Mouse (Mus musculus) kidney, postnatal 36 days (tissue): ENCODE measurements around the gene Smagp.

Experiments
- DNase-seq, 2 experiments: peaks; one replicate each; pipeline ENCODE4 v3.0.0; 2021 to 2022; ENCODE audit warnings: mixed read lengths in 2 of 2

Gene Smagp

DNA sequence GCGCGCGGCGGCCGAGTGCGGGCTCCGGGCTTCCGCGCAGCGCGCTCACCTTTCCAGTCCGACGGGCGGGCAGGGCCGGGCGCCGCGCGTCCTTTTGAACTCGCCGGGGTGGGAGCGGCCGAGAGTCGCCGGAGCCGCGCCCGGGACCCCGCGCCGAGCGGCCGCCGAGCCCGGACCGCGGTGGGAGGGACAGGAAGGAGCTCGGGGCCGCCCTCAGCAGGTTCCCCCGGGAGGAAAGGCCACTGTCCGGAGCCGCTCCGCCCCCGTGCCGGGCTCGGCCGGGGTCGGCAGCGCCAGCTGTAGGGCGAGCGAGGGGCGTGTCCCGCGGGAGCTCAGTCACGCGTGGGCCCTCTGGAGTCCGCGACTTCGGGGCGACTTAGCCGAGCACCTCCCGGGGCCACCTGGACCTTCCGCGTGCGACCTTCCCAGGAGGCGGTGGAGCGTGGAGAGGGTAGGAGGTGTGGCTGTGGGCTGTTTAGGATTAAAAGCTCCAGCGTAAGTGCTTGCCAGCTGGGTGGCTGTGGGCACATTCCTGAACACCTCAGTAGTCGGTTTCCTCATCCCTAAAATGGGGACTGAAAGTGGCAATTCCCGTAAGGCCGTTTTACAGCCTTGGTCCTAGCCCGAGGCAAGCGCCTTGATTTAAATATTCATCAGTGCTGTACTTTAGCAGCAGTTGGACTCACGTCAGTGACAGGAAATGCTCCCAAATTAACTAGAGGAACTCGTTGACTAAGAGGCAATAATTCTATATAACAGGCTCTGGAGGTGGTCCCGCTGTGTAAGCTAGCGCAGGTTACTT, at the start of gene Smagp:
Gene Smagp (minus strand): TSS at position 241 of the 802 bp plus-strand sequence.
- peak; percentile 86 for DNase-seq

DNA sequence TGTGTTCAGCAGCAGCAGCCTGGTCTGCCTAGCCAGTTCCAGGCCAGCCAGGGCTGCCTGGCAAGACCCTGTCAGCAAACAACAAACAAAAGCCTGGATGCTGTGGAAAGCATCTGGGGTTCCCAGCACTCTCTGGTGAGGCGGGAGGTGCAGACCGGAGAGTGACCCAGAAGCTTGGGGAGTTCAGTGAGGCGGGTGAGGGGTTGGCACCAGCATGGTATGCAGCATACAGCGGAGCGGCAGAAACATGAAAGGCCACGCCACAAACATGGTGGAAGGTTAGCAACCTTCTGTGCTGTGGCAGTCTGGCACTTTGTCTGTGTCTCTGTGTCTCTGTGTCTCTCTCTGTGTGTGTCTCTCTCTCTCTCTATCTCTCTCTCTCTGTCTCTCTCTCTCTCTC, 49.7 kb upstream of the Smagp start:
- no peak for DNase-seq

DNA sequence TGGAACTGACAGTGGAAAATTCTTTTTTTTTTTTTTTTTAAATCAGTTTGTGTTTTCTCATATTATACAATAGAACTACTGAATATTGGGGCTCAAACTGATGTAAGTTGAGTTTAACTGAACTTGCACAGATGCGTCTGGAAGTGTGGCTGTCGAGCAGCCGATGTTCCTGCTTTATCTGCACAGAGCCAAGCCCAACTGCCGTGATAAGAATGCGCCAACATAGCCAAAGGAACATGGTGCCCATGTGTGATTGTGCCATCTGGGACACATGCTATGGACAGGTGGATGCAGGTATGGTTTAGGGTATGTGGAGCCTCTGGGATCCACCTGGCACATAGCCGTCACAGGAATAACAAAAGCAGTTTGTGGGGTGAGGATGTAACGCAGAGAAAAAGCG, 49.1 kb upstream of the Smagp start:
- DNase-seq = no peak

DNA sequence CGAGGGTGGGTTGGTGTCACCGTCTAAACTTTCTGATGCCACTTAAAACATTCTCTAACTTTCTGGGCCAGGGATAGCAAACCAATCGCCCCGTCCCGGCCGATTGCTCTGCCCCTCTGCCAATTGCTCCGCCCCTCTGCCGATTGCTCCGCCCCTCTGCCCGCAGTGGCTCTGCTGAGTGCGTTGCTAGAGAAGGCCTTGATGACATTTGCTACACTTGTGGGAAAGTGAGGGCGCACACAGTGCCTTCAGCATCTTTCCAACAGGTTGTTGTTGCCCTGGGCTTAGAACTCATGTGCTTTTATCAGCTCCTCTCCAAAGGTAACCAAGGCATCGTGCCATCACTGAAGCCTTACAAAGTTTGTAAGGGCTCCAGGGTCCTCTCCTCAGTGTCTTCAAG, 48.5 kb upstream of the Smagp start:
- no peak for DNase-seq

DNA sequence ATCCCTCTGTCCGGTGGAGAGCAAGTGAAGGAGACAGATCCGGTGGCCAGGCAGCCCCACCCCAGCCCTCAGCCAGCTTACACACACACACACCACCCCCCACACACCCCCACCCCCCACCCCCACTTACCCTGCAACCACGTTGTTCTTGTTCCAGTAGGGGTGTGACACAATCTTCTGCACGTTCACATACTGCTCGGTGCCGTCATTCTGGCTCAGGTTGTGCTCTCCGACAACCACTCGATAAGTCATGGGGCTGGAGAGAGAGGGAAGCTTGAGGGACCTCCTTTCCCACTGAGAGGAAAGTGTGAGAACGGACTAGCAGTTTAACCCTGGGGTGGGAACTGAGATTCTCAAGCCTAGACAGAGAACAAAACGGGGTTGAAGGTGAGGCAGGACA, 47.7 kb upstream of the Smagp start:
- DNase-seq = no peak

DNA sequence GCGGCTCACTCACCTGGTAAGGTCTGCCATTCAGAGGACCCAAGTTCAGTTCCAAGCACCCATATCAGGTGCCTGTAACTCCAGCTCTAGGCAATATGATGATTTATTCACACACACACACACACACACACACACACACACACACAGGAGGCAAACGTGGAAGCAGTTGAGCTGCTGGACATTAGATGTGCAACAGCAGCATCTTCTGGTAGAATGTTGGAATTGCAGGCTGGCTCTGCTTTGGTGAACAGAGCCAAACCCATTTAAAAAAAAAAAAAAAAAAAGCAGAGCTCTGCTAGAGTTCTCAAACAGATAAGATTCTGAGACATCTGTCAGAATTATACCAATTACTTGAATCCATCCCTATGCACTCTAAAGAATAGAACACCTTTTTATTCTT, 46.3 kb upstream of the Smagp start:
- peak; percentile 87 to 92 for DNase-seq

DNA sequence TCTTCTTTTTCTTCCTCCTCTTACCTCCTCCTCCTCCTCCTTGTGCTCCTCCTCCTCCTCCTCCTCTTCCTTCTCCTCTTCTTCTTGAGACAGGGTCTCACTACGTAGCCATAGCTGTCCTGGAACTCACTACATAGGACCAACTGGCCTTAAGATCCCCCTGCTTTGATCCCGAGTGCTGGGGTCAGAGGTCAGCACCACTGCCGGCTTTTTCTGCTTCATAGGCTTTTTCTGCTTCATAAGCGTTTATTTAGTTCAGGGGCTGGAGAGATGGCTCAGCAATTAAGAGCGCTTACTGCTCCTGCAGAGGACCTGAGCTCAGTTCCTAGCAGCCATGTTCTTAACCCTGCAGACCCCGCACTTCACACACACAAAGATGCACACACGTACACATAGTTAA, 45.0 kb upstream of the Smagp start:
- peak; percentile 66 to 78 for DNase-seq

DNA sequence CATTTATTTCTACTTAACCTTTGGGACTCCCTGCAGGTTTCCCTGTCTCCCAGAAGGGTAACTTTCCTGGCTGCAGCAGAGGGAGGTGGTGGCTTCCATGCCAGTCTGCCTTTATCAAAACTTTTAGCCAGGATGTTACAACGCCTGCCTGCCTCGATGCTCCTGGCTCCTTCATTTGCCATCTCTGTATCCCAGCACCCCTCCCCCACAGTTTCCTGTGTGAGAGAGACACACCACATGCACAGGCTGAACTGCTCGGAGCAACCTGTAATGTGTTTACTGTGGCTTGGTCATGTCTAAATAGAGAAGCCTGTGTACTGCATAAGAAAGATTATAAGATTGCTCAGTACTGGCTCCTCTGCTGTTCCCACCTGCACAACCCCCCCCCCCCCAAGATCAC, 43.6 kb upstream of the Smagp start:
- DNase-seq = peak in 1 of 2 experiments; percentile 54

DNA sequence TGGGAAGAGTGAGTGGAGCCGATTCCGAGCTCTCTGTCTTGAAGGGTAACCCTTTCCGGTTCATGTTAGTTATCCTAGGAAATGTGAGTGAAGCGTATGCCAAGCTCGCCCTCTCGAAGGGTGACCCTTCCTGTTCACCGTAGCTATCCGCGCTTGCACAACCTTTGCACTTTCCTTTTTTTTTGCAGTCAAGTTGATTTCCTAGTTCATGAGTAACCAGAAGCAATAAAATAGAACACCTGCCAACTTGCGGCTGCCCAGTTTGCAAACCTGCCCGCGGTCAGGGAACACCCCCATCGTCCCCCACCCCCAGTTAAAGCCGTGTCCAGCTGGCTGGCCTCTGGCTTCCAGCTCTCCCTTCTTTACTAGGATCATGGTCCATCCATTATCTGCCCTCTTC, 42.3 kb upstream of the Smagp start:
- DNase-seq = peak; percentile 83 to 91

DNA sequence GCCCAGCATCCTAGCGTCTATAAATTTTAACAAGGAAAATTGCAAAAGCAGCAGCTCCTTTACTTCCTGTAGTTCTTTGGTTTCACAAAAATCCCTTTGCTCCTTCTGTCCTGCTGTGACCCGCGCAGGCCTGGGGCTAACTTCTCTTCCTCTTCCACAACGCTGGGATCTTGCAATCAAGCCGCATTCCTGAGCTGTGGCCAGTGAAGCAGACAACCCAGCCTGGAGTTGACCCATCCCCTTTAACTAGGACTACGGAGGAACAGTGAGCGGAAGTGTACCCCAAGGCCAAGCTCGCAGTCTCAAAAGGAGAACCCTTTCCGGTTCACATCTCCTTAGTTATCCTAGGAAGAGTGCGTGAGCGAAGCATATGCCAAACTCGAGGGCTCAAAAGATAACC, 41.8 kb upstream of the Smagp start:
- DNase-seq = peak; percentile 79 to 87

DNA sequence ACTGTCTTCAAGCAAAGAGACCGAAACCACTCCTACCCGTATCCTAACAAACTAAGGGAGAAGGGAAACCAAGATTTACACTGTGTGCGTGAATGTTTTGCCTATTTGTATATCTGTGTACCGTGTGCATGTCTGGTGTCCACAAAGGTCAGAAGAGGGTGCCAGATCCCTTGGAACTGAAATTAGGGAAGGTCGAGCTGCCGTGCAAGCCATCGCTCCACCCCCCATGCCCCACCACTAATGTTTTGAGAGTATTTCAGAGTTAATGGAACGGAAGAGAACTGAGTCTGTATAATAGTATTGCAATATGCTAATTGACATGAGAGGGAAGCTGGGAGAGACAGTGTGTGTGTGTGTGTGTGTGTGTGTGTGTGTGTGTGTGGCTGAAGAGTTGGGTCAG, 40.9 kb upstream of the Smagp start:
- no peak for DNase-seq

DNA sequence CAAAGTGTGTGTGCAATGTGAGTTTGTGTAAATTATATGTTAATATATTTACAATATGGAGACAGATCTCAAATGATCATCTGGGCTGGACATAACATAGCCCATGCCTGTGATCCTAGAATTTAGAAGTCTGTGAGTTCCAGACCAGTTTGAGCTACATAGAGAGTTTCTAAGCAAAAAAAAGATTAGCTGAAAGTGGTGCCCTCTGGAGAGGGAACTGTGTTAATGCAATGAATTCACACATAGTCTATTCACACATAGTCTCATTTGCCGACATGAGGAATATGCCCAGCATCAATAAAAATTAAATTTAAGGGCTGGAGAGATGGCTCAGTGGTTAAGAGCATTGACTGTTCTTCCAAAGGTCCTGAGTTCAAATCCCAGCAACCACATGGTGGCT, 39.8 kb upstream of the Smagp start:
- no peak for DNase-seq

DNA sequence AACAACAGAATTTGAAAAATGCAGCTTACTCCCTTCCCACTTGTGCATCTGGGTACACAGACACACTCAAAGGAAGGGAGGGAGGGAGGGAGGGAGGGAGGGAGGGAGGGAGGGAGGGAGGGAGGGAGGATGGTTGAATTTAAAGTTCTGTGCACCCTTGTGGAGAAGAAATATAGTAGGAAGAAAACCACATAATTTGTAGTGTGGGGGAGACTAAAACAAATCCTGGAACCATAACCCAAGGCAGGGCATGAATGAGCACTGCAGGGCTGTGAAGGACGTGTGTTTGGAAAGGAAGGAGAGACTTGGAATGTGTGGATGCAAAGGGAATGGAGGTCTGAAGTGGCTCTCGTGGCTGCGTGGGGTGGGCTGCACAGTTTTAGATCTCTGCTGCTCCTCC, 38.7 kb upstream of the Smagp start:
- DNase-seq = no peak

DNA sequence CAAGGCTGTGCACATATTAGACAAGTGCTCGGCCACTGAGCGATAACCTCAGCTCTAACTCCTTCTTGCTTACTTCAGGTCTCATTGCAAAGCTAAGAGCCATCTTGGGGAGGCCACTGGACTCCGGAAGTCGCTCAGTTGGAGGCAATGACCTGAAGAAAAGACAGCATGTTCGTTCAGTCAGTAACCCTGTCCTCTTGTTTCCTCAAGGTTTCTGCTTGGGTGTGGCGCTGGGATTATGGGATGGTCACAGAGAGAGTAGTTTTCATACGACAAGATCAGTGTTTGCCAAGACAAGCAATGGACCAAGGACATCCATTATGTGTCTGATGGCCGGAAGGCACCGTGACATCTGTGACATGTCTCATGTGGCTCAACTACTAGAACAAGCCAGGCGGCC, 37.8 kb upstream of the Smagp start:
- DNase-seq = no peak

DNA sequence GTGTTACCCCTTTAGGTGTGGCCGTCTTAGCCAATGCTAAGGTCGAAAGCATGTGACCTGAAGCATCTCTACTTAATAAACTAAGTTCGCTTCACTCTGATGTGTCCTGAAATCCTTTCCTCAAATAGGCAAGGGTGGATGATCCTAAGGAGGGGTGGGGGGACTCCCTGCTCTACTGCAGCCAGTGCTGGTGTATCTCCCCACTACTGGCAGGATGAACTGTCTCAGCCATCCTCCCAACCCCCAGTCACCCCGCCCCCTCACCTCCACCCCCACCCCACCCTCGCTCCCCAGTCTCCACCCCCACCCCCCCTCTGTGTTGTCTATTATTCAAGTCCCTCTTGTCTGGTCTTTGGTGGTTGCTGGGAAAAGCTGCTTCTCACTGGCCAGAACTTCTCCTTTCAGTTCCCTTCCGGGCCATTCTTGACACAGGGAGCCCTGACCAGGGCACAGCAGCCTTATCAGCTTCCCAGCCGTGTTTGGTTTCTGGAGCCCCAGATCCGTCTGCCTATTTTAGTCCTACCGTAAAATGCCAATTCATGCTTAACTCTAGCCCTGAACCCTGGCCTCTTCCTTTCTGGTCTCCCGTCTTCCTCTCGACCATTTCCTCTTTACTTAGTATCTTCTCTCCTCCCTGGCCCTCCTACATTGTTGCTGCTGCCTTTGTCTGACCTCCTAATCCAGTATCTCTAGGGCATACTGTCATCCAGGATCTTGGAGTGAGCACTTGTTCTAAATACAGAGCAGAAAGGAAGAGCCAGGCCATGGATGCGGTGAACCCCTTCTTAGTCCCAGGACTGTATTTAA, 37.0 kb upstream of the Smagp start:
- no peak for DNase-seq

DNA sequence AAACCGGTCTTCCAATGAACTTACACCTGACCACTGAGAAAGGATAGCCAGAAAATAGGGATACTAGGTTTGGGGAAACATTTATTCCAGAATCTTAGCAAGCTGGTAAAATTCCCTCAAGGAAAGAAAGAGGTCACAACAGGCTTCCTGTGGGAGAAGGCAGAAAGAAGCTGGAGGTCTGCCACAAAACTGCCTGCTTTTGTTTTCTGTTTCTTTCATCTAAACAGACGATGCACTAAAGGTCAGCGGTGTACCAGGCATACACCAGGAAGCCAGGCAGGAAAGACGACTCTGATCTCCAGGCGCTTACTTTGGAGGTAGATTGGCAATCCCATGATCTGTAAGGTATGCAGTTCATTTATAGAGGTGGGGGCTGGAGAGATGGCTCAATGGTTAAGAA, 34.1 kb upstream of the Smagp start:
- peak in 1 of 2 experiments; percentile 32 for DNase-seq

DNA sequence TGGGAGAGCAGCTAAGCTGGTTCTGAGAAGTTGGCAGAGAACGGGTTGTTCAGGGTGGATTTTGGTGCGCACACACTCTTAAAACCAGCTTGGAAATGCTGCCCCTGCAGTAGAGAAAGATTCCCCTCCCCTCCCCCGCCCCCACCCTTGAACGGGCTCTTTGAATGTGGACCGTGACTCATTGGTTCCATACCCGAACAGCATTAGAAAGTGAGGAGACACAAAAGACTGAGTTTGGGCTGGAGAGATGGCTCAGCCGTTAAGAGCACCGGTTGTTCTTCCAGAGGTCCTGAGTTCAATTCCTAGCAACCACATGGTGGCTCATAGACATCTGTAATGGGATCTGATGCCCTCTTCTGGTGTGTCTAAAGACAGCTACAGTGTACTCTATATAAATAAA, 33.3 kb upstream of the Smagp start:
- no peak for DNase-seq

DNA sequence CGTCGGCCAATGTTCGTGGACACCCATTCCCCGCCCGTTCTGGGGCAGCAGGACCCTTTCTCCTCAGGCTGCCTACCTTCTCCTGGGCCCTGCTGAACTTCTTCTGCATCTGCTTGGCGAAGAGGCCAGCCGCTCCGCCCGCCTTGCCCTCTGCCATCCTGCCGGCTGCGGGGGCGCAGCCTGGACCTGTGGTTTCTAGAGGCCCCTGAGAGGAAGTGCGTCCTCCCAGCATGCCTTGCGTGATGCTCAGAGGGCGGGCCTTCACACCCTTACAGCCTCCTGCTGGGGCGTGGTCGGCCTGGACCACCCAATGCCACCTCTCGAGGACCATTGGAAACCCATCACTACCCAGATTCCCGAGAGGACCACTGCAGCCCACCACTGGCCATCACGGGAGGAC, 32.6 kb upstream of the Smagp start, which contains the start of gene Bin2:
Gene Bin2 (minus strand): TSS at position 217 of the 400 bp plus-strand sequence.
- DNase-seq = peak in 1 of 2 experiments; percentile 45

DNA sequence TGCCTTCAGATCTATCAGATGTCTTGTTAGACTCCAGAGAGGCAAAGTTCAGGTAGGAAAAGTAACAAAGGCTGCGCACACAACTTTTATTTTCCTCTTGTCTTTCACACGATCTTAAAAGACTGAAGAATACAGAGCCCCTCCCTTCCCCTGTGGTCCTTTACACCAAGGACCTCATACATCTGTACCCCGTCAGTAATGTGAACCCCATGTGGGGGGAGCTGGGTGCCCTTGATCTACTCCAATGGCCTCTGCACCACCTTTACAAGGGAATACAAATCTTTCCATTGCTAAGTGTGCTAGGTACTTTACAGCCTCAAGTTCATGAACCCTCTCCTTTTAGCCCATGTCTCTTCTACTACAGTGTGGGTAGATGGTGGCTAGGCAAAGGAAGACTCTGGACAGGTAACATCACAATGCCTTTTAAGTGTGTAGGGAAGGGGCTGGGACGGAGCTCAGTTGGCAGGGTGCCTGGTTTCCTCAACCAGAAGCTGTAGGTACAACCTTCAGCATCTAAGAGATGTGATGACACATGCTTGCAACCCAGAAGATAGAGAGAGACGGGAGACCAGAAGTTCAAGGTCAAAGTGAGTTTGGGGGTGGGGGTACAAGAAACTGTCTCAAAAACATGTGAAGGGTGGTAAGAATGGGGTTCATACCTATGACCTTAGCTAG, 31.3 kb upstream of the Smagp start:
- DNase-seq = no peak

DNA sequence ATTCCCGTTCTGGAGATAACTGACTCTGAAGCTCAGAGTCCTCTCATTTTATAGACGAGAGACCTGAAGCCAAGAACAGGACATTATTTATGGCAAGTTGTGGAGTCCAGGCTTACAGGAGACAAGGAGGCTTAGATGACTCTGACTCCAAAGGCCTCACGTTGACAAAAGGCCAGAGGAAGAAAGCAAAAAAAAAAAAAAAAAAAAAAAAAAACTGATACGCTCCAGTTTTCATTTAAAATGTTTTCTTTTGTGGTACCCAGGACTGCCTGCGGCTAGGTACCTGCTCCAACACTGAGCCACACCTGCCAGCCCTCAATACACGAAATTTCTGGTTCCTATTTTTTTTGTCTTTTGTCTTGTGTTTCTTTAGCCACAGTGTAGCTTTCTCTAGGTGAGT, 30.7 kb upstream of the Smagp start:
- no peak for DNase-seq

DNA sequence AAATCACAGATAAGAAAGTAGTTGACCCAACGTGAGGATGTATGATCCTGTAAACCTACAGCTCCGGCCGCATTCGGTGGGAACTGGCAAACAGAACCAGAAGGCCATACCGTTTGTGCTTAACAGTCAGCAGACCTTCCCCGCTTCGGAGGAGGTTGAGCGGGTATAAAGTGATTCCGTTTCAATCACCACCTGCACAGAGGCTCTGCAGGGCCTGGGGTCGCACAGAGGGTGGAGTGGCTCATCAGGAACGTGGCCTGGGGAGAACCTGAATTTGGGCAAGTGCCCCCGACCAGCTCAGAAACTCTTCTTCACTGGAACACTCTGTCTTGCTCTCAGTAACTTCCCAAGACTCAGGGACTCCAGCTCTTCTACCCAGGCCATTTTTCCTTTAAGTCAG, 30.1 kb upstream of the Smagp start:
- DNase-seq = no peak

DNA sequence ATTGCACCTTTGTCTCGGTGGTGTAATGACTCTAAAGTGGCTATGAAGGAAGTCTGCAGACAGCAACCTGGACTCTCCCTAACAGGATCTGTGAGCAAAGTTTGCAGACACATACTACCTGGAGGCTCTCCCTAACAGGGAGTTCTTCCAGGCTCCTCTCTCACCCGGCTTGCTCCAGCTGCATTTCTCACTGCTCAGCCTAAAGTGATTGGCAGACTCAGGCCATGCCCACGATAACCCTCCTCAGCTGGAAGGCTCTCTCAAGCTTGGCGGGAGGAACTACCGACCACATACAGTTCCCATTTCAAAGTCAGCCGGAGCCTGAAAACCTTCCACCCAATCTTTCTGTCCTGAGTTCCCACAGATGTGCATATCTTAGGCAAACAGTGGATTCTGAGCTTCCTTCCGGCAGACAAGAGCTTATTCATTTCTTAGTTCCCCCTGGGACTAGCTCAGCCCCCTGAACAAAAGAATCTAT, 29.5 kb upstream of the Smagp start:
- peak in 1 of 2 experiments; percentile 36 for DNase-seq
